Mouse (Mus musculus) megakaryocyte, embryonic 14.5 days (primary cell): ENCODE measurements at regions not wholly inside any gene's neighbourhood (a gene's known extent, or its start where the extent isn't known, plus 50 kb on each side); places are given as distances from the start of the nearest gene placed in this dataset.
"Not testable (repeated sequence)": the region's sequence is repeated elsewhere in the genome, so short reads cannot be mapped to it uniquely, and the experiment has no call there.

Experiments used
- H3K27me3 ChIP-seq: replicated peaks from 2 replicates; pipeline ENCODE3; 2012; ENCODE audit warnings: inconsistent platforms
- H3K36me3 ChIP-seq: replicated peaks from 2 replicates; pipeline ENCODE3; 2012; ENCODE audit warnings: low read length, inconsistent platforms, mixed read lengths
- H3K4me1 ChIP-seq: 2 replicates; pipeline ENCODE4 v1.6.1; 2012; ENCODE audit warnings: inconsistent platforms
- H3K4me3 ChIP-seq: replicated peaks from 2 replicates; pipeline ENCODE3; 2012; ENCODE audit warnings: moderate library complexity, mild to moderate bottlenecking, inconsistent platforms
- H3K9me3 ChIP-seq: 2 replicates; pipeline ENCODE4 v1.6.1; 2012; ENCODE audit warnings: inconsistent platforms
- FLI1 ChIP-seq: IDR thresholded peaks from 2 replicates; pipeline ENCODE4 v1.6.1; 2012; ENCODE audit warnings: low read length, inconsistent platforms, mixed read lengths
- GATA1 ChIP-seq: IDR thresholded peaks from 3 replicates; pipeline ENCODE4 v1.6.1; 2012; ENCODE audit warnings: mixed read lengths, low read length, inconsistent platforms, borderline replicate concordance

- no peaks in the 10 kb centered on the region for H3K4me1 ChIP-seq
These were observed 157.4 kb downstream of the Prdm2 start for GRCm38 (mm10) chr4:143055371-143055770.

GRCm38 (mm10) chr4:143053029-143053428, 159.8 kb downstream of the Prdm2 start:
- Histone ChIP-seq H3K4me1 (no peaks in the 10 kb centered on the region), H3K36me3 (no peaks in the 10 kb centered on the region), H3K4me3 (no peak overlapping the region), H3K27me3 (no peaks in the 10 kb centered on the region), H3K9me3 (peaks cover 70% of the 10 kb centered on the region)
- TF ChIP-seq GATA1, result no peak
- TF ChIP-seq FLI1, result no peak

More at GRCm38 (mm10) chr4:143055371-143055770, 157.4 kb downstream of the Prdm2 start:
- TF ChIP-seq FLI1, result no peak
- TF ChIP-seq GATA1, result no peak
- Histone ChIP-seq H3K27me3 (no peaks in the 10 kb centered on the region), H3K36me3 (no peaks in the 10 kb centered on the region), H3K4me3 (no peak overlapping the region), H3K9me3 (peaks cover 71% of the 10 kb centered on the region)

- no peaks in the 10 kb centered on the region for H3K27me3 ChIP-seq
- TF ChIP-seq GATA1 (no peak), FLI1 (no peak)
- H3K9me3 ChIP-seq, result peaks cover 64% of the 10 kb centered on the region
- H3K36me3 ChIP-seq, result no peaks in the 10 kb centered on the region
- H3K4me3 ChIP-seq, result no peak overlapping the region
- no peaks in the 10 kb centered on the region for H3K4me1 ChIP-seq
These were observed 161.6 kb downstream of the Prdm2 start for GRCm38 (mm10) chr4:143051205-143051604.

- Histone ChIP-seq H3K4me3 (peak overlapping the region; percentile 35), H3K4me1 (no peaks in the 10 kb centered on the region), H3K36me3 (no peaks in the 10 kb centered on the region), H3K9me3 (peaks cover 27% of the 10 kb centered on the region), H3K27me3 (peaks cover 2% of the 10 kb centered on the region)
- TF ChIP-seq FLI1 (no peak), GATA1 (no peak)
These were observed 167.6 kb downstream of the Prdm2 start for GRCm38 (mm10) chr4:143045245-143045644.

- Histone ChIP-seq H3K4me1 (no peaks in the 10 kb centered on the region), H3K27me3 (peaks cover 2% of the 10 kb centered on the region), H3K9me3 (peaks cover 12% of the 10 kb centered on the region), H3K36me3 (no peaks in the 10 kb centered on the region), H3K4me3 (no peak overlapping the region)
- no peak for TF ChIP-seq FLI1
- no peak for TF ChIP-seq GATA1
These were observed 170.0 kb downstream of the Prdm2 start for GRCm38 (mm10) chr4:143042806-143043205.

GRCm38 (mm10) chr4:143038626-143039025, 174.2 kb downstream of the Prdm2 start:
- TF ChIP-seq GATA1 (no peak), FLI1 (no peak)
- Histone ChIP-seq H3K9me3 (no peaks in the 10 kb centered on the region; the same call in 1 of the 2 replicates), H3K27me3 (peaks cover 2% of the 10 kb centered on the region), H3K4me1 (no peaks in the 10 kb centered on the region), H3K36me3 (no peaks in the 10 kb centered on the region), H3K4me3 (no peak overlapping the region)

GRCm38 (mm10) chr4:143036704-143037103, 176.1 kb downstream of the Prdm2 start:
- Histone ChIP-seq H3K27me3 (peaks cover 2% of the 10 kb centered on the region), H3K4me3 (no peak overlapping the region), H3K36me3 (no peaks in the 10 kb centered on the region), H3K9me3 (peaks cover 2% of the 10 kb centered on the region; the same call in 1 of the 2 replicates), H3K4me1 (no peaks in the 10 kb centered on the region)
- no peak for TF ChIP-seq GATA1
- TF ChIP-seq FLI1, result no peak

- not testable (repeated sequence) for H3K27me3 ChIP-seq, H3K36me3 ChIP-seq, H3K4me3 ChIP-seq, H3K9me3 ChIP-seq, H3K4me1 ChIP-seq
These were observed 177.7 kb downstream of the Prdm2 start for GRCm38 (mm10) chr4:143035089-143035488.

GRCm38 (mm10) chr4:143034324-143034723, 178.5 kb downstream of the Prdm2 start:
- not testable (repeated sequence) for H3K4me1 ChIP-seq, H3K27me3 ChIP-seq
- peaks cover 10% of the 10 kb centered on the region; the same call in 1 of the 2 replicates for H3K9me3 ChIP-seq

GRCm38 (mm10) chr4:143029813-143030212, 183.0 kb downstream of the Prdm2 start:
- not testable (repeated sequence) for H3K27me3 ChIP-seq, H3K36me3 ChIP-seq, H3K4me1 ChIP-seq, H3K4me3 ChIP-seq
- 0 out of 2 replicates have a peak, but pooled peaks cover 10% of the 10 kb centered on the region for H3K9me3 ChIP-seq

More at GRCm38 (mm10) chr4:143034324-143034723, 178.5 kb downstream of the Prdm2 start:
- H3K4me3 ChIP-seq, H3K36me3 ChIP-seq: not testable (repeated sequence)

- TF ChIP-seq FLI1, result no peak
- no peak for TF ChIP-seq GATA1
- no peaks in the 10 kb centered on the region for H3K36me3 ChIP-seq
- 0 out of 2 replicates have a peak, but pooled peaks cover 8% of the 10 kb centered on the region for H3K9me3 ChIP-seq
- H3K4me3 ChIP-seq, result no peak overlapping the region
- no peaks in the 10 kb centered on the region for H3K4me1 ChIP-seq
- H3K27me3 ChIP-seq, result no peaks in the 10 kb centered on the region
These were observed 185.5 kb downstream of the Prdm2 start for GRCm38 (mm10) chr4:143027292-143027691.

GRCm38 (mm10) chr4:143021242-143021881, 191.4 kb downstream of the Prdm2 start:
- no peaks in the 10 kb centered on the region for H3K36me3 ChIP-seq
- H3K4me3 ChIP-seq, result no peak overlapping the region
- H3K4me1 ChIP-seq, result no peaks in the 10 kb centered on the region
- peaks cover 2% of the 10 kb centered on the region for H3K27me3 ChIP-seq
- TF ChIP-seq FLI1, result no peak
- TF ChIP-seq GATA1, result no peak
- no peaks in the 10 kb centered on the region for H3K9me3 ChIP-seq
